Mouse (Mus musculus): ENCODE results near the gene Dop1a.

Dop1a gene

DNA sequence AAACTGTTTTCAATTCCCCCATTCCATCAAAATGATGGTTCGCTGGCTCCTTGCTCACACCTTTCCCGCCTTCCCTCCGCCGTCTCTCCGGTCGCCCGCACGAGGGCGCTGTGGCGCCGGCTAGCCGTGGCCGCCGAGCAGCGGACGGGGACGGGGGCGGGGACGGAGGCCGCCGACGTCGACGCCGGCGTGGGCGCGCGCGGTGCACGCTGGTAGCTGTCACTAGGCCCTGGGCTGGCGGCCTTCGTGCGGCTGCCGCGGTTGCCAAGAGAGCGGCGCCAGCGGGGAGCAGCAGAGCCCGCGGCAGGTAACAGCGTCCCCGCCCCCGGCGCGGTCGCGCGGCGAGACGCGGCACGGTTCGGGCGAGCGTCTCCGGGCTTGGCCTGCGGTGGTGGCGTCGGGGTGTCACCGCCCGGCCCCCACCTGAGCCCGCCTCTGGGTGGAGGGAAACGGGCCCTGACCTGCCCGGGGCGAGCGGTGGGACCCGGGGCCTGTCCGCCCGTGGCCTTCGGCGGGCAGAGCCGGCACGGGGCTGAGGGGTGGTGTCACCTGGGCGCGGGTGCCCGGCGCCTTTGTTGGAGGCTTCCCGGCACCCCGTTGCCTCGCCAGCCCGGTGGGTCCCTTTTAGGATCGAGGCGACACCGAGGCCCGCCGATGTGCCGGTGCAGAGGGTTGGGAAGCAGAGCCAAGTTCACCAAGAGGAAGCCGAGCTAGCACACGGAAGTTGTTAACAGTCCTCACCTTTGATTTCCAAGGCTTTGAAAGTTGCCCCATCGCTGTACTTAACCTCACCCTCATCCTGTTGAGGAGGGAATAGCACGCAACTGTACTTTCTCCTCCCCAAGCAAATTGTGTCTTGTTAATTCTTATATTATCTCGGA is at the start of gene Dop1a:
Gene Dop1a, plus strand, starts transcription at position 165 of the 881 bp plus-strand sequence.
- peak; percentile 89 for DNase-seq

DNA sequence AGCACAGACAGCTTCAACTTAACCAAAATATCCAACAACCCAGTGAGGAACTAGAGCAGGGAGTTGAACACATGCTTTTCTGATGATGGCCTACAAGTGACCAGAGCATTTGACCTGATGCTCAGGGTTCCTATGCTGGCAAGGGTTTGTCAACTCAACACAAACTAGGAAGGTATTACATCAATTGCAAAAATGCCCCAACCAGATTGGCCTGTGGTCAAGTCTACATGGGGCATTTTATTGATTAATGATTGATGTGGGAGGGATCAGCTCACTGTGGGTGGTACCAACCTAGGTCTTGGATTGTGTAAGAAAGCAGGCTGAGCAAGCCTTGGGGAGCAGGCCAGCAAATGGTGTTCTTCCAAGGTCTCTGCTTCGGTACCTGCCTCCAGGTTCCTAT is 49.0 kb upstream of the Dop1a start:
- no peak for DNase-seq

DNA sequence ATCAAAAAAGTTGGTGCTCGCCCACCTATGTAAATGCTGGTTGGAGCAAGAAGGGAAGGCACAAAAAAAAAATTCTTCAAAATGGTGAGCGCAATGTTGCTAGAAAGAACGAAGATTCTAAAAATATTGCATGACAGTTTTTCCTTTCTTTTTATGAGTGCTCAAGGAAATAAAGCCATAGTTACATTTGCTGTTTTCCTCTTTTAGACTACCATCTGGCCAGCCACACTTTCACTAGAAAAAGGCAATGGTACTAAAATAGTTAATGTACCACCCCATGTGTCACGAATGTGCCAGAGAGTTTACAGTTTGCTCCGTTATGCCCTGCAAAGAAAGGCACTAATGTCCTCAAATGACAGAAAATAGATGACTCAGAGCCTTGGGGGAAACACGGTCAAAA is 47.6 kb upstream of the Dop1a start:
- DNase-seq = peak; percentile 12

DNA sequence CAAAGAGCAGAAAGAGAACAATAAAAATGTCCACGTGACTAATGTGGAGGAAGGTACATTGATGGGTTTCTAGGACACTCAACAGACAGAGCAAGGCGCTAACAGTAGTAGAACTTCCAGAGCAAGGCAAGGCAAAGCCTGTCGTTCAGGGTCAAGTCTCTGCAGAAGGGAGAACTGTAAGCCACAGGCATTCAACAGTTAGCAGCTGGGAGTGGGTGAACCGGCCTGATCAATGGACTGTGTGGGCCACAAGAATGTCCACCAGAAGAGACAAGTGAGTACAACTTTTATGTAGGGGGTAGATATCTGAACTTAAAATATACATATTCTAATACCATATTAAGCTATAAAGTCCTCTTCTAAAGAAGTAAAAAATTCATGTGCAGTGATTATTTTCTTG is 43.6 kb upstream of the Dop1a start:
- DNase-seq = no peak

DNA sequence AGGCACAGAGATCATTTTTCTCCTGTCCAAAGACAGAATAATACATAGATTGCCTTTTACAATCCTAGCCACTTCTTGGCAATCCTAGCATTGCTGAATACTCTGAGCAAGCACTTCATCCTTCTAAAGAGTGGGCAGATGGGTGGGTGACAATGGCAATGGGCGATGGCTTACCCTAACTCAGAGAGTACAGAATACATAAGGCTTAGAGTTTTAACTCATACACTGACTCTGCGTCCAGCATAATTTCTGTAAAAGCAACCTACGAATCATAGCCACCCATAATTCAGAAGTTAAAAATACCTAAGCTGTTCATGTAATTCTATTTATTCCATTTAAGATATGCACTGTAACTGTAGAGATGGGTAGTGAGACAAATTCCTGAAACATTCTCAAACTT is 31.4 kb upstream of the Dop1a start:
- no peak for DNase-seq

DNA sequence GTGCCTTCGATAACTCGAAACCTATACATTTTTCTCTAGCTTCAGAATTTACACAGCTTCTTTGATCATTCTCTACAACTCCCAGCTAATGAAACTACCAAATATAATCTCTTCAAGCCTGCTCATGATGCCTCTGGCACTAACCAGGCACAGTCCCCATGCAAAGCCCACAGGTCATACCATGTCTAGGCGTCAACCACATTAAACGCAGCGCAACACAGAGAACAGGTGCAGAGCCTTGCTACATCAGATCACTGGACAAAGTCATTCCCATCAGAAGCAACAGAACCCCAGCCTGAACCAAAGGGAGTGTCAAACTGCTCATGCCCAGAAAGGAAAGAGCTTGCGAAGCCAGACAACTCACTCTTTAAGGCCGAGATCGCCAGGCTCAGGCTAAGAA is 30.3 kb upstream of the Dop1a start:
- no peak for DNase-seq

DNA sequence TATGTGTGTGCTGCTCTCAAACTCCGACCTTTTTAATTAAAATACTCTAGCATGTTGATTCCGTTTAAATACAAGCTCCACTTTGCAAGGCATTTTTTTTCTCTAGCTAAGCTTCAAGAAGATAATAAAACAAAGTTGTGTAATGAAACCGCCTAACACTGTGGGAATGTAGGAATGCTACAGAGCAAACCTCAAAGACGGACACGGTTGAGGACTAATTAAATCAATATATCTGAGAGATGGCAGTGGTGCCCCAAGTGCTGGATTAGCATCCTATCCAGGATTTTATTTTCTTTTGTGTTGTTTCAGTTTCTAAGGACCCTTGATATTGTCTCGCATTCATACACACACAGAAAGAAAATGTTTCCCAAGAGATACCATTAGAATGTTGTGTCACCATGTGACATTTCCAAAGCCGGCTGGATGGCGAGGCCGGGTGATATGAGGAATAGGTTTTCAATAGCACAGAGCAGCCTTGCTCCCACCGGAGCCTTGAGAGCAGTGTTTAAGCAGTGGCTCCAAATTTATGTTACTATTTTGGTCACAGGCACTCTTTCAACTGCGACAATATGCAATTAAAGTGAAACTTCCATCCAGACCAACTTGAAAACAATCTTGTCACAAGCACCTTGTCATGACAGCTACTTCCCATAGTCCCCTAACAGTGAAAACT is 28.5 kb upstream of the Dop1a start:
- DNase-seq = no peak

DNA sequence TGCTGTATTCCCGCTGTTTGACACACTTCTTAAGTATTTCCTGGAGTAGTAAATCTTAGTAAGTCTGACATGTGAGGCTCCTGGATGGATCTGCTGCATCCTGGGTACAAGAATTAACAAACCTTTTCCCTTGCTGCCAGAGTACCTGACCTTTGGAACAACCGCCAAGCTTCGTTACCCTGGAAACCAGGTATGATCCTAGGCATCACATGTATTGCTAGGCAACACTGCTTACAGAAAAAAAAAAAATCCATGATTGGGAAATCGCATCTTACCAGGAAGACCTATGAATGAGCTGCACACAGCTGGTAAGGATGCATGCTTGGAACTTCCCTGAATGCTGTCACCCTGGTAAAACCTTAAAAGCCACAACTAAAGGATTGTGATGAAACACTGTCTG is 24.7 kb upstream of the Dop1a start:
- DNase-seq = no peak

DNA sequence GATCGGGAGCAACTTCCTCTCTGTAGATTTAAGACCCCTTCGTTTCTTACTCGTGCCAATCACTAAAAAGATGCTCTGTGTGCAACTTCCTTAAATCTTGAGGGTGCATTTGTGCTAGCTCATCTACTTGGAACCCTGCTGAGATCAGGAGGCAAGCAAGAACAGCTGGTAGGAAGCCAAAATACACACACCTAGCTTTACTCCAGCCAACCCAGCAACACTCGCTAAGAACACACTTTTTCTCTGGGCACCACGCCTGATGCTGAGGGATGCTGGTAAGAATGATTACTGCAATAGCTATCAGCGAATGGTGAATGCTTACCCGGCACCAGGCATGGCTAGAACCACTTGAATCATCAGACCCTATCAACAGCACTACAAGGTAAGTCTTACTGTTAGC is 20.1 kb upstream of the Dop1a start:
- DNase-seq = no peak

DNA sequence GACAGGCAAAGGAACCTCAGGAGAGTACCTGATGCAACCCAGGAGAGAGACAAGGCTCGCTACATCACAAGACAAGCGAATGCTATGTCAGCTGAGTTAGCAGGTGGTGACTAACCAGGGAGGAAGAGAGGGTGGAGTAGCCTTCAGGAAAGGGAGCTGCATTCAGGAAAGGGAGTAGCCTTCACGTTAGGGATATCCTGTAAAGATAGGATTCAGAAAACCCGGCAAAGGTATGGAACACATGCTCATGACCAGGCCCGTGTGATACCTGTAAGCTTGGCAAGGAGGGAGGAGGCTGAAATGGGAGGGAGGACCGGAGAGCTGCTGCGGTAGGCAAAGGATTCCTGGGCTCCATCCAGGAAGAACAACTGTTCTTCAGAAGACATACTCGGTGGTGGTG is 19.5 kb upstream of the Dop1a start:
- DNase-seq = no peak

DNA sequence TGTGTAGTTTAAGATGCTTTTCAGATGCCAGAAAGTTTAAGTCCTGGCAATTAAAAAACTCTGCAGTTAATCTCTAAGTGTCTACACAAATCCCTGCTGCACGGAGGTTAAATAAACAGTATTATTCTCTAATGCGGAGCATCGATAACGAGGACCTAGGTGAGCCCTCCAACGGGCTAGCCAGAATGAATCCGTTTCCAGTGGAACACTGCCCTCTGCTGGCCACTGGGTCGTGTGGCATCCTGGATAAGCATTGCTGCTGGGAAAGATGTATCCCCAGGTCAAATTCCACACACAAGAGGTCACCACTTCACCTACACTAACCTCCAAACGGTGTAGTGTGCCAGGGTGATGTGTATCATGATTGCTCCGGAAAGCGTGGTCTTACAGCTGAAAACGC is 17.4 kb upstream of the Dop1a start:
- peak; percentile 43 for DNase-seq

DNA sequence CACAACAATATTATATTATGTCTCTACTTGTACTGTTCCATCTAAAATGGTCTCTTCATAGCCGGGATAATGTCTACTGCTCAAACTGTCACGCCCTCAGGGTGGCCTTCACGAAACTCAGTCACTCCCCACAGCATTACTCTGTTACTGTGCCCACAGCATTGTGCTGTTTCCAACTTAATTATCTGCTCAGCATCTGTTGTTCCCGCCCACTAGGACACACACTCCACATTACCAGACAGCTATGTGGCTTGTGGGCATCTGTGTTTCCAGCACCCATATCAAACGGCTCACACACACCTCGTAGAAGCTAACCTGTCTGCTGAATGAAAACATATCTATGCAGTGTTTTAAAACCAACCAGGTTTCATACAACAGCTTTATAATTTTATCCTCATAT is 15.9 kb upstream of the Dop1a start:
- peak; percentile 60 for DNase-seq

DNA sequence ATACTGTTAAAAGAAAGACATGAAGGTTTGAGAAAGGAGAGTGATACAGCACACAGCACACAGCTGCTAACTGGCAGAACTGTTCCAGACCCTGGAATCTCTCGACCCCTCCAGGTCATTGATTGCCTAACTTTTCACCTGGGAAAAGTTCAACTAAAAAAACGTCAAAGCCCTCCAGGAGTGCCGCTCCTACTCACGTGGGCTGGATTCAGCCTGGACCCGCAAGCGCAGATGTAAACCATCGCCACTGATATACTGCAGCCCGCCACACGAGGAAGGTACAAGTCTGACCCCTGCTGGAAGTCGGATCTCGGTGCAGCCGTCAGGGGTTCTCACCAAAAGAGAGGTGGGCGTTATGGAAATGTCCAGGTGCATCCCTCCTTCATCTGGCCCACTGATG is 15.3 kb upstream of the Dop1a start:
- DNase-seq = peak; percentile 47

DNA sequence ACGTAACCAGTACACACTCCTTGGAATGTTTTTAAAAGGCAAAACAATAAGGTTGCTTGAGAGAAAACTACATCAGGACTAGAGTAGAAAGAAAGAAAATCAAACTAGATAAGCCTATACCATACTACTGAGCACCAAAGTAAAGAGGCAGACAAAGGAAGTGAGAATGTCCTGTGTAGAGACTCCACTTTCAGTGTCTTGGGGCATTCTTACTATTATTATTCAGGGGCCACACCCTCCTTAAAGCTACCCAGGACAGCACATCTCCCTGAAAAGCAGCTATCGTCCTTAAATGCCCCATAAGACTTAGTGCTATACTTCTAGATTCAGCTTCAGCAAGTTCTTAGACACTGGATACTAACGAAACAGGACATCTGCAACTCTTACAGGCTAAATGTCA is 13.3 kb upstream of the Dop1a start:
- DNase-seq = no peak

DNA sequence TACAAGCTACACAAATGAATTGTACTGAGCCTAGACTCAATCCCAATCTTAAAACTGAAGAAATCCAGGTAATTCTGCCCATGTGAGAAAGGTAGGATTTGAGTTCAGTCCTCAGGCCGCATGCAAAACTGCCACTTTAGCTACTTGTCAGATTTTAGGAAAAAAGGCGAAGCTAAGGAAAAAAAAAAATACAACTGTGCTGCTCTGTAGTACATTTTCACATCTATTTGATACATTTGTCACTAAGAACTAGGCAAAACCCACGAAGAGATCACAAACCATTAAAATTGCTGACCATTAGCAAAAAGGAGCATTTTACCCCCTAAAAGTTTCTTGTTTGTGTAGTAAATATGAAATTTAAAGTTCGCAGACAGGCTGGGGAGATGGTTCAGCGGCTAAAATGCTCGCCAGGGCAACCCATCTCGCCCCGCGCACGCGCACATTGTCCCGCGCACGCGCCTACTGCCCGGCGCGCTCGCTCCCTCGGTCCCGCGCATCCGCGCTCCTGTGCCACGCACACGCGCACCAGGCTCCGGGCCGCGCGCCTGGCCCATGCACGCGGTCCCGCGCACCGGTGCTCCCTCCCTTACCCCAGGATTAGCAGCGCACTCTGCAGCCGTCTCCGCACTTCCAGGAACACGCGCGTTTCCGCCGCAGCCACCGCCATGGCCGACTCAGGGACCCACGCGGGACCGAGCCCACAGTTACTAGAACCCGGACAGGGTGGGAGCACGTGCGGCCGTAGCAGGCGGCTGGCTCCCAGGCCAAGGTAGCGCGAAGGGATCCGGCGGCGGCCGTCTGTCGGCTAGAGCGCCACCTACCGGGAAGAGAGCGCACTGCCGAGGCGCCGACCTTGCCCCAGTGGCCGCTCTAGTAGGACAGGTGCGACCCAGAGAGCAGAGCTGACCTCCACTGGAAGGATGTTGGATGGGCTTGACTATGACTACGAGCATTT is 2.5 kb upstream of the Dop1a start, which contains the start of gene Ube2cbp:
Gene Ube2cbp, minus strand, starts transcription at position 800 of the 955 bp plus-strand sequence.
- DNase-seq = peak; percentile 88

DNA sequence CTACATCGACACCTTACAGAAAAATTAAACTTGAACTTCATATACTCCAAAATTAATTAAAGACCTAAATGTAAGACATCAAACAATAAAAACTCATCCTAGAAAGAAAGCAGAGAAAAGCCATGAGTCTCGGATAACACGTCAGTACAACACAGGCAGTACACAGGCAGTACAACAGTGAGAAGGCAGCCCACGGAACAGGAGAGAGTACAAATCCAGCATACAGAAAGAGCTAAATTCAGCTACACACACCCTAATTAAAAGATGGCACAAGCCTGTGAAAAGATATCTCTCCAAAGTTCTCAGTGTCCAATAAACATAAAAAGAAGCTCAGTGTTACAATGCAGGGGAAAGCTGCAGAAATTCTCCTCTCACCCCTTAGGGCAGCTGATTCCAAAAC is 9.0 kb downstream of the Dop1a start:
- no peak for DNase-seq

DNA sequence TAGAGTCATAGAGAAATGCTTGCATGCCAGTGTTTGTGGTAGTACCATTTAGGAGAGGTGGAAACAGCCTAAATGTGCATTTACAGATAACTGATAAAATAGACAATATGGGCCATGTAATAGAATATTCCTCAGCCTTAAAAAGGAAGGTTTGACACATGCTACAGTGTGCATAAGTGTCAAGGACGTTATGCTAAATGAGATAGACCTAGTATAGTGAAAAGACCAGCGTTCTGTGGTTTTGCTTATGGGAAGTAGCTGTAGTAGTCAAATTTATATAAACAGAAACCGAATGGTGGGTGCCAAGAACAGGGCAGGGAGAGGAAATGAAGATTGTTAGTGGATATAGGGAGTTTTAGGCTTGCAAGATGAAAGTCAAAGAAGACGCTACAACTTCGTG is 9.8 kb downstream of the Dop1a start:
- DNase-seq = no peak

DNA sequence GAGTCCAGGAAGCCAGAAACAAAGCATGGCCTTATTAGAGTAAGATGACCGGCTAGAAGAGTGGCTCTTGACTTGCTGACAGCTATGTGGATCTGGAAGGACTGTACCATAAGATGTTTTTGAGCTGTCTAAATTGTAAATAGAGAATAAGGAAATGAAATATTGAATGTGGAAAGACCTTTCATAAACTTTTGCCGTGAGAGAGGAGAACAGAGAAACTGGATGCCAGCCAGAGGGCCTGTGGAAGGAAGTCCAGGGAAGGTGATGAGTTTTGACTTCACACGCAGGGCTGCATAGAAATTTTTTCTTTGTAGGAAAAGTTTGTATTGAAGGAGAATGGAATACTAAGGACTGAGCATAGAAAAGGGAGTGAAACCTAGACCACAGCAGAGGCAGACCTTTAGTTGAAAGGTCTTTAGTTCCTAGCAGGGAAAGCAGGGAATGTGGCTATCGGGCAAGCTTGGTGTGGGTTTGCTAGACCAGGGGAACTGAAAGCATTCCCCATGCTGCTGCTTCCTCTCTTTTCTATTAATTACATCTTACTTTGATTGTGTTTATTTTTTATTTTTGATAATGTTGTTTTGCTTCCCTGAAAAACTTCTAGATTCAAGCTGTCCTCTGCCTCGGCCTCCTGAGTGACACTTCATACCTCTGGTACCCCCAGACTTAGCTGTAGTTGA is 11.6 kb downstream of the Dop1a start:
- DNase-seq = no peak

DNA sequence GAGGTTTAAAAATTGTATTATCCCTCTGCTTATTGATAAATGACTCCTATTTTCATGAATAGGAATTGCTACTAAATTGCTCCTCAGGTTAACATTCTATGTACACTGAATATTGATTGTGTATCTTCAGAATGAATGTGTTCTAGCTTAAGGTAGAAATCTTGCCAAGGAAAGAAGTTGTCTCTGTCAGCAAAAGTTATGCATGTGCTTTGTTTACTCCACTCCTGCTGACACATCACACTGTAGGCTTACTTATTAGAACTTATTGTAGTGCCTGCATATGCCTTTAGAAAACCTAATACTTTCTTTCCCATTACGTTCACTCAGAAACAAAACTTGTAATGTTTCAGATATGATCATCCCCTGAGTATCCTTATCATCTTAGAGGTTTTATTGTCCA is 15.3 kb downstream of the Dop1a start:
- DNase-seq = no peak

DNA sequence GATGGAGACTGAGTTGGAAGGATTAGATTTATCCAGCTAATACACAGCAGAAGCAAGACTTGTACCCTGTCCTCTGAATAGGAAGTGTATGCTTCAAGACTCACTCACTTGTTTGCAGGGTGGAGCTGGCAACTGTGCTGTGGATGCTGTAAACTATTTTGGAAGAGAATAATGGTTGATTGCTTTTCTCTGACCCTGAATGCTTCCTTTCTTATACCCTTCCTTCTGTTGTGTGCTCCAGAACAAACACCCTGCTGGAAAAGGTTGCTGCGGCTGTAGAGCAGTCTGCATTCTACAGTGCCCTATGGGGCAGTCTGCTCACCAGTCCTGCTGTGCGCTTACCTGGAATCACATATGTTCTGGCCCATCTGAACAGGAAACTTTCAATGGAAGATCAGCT is 24.8 kb downstream of the Dop1a start:
- DNase-seq = no peak

DNA sequence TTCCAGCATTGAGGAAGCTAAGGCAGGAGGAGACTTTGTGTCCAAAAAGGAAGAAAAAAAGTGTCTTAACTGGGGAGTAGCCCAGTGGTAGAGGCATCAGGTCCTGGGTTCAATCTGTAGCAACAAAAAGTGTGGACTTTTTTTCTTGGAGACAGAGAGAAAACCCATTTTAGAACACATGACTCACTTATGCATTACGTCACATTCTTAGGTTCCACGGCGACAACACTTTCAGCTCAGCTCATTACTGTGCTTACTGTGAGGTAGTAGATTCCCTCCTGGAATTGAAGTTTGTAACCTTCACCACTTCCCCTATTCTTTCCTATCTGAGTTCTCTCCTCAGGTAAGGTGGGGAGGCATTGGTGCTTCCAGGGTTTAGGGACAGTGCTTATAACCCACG is 29.3 kb downstream of the Dop1a start:
- DNase-seq = no peak

DNA sequence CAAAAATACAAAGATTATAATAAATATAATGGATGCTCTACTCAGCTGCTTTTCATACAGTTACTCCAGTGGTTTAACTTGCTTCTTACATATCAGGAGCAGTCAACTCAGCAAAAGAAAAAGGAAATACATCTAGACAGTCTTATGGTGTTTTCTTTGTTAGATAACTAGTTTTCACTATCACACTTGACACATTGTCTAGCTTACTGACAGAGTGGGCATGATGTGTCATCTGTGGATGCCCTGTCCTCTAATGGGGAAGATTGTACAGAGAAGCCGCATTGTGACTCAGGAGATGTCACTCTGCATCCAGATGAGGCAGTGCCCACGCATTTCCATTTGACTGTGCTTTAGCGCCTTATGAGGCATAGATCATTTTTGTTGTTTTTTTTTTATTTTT is 32.1 kb downstream of the Dop1a start:
- DNase-seq = no peak

DNA sequence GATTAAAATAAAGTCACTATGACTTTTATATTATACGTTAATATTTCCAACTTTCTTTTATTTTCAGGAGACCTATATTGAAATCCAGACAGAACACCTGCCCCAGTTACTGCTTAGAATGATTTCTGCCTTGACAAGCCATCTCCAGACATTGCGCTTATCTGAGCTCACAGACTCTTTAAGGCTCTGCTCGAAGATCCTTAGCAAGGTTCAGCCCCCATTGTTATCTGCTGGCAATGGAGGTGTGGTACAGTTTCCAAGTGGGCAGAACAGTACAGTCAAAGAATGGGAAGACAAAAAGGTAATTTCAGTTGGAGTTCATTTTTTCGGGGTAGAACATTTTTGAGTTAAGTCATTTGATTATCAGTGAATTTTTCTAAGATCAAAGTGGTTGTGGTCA is 40.5 kb downstream of the Dop1a start:
- DNase-seq = no peak

All from layer of hippocampus, adult 9-11 months (tissue).